Mouse (Mus musculus) heart, postnatal 0 days (tissue): Measurements from ENCODE around the gene Prss54.

Experiments
- CTCF ChIP-seq: IDR thresholded peaks from 2 replicates; pipeline ENCODE4 v1.5.1; 2016; ENCODE audit warnings: antibody characterized with exemption, control low read depth, low read depth
- EP300 ChIP-seq: IDR thresholded peaks from 2 replicates; pipeline ENCODE4 v1.6.1; 2016; ENCODE audit warnings: antibody characterized with exemption, low read depth

DNA sequence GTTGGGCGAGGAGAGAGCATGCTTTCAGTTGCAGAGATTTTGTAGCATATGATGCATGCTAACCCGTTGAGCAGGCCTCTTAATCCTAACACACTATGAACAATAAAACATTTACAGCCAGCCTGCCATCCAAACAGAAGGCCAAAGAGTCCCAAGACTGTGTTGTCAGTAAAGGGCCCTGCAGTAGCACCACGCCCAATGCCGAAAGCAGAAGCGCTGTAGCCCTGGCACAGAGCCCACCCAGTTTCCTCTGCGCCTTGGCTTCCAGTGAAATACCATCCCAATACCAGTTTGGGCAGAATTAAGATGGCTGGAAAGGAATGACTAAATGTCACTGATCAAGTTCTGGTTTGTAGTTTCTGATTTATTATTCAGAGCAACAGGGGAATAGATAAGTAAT is 33.9 kb downstream of the Prss54 start:
- TF ChIP-seq CTCF, result no peak
- TF ChIP-seq EP300, result no peak
